Mouse (Mus musculus) urinary bladder, adult 18-20 months (tissue): ENCODE measurements around the gene Vmn1r157.
"Not testable (repeated sequence)": the region's sequence is repeated elsewhere in the genome, so short reads cannot be mapped to it uniquely, and the experiment has no call there.

Experiments
- DNase-seq, 2 experiments: peaks; one replicate each; pipeline ENCODE4 v3.0.0; 2022; ENCODE audit warnings: low spot score in 2 of 2, mixed read lengths in 2 of 2

Vmn1r157 gene

DNA sequence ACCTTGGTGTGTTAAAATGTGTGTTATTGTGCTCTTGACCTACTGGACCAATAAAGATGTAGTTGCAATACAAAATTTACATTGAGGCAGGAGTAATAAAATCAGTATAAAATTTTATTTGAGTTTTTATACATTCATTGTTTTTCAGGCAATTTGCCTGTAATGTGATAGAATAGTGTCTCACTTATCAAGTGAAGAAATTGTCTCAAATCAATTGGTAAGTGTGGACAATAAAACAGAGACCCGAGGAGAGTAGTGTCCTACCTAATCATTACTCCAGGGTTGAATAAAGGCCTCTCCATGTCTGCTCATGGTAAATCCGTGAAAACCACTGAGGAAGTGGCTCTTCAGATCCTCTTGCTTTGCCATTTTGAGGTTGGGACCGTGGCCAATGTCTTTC is at the start of gene Vmn1r157:
Vmn1r157 (plus strand) TSS at position 301 of the 400 bp plus-strand sequence.
- DNase-seq = not testable (repeated sequence)

DNA sequence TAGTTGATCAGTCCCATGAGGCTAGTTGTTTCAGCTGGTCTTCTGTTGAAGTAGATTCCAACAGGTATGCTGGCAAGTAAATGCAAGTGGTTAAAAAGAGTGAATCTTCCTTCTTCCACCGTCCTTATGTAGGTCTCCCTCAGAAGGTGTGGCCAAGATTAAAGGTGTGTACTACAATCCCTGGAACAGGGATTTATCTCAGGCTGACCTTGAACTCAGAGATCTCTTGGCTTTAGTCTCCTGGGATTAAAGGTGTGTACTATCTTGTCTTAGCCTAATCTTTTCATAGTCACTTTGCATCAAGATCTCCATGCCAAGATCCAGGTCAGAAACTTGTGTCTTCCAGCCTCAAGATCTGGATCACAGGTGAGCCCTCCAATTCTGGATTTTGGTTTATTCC is 41.9 kb upstream of the Vmn1r157 start, which contains the start of gene Gm4567:
Gm4567 (minus strand) TSS at position 101 of the 400 bp plus-strand sequence.
- DNase-seq = not testable (repeated sequence)

GRCm38 (mm10) chr7:22775981-22776380 is 14.5 kb downstream of the Vmn1r157 start:
- not testable (repeated sequence) for DNase-seq

GRCm38 (mm10) chr7:22790682-22791081 is 29.2 kb downstream of the Vmn1r157 start, which contains the start of gene Vmn1r158:
Vmn1r158 (minus strand) TSS chr7:22790782.
- DNase-seq = not testable (repeated sequence)
